Mouse (Mus musculus): ENCODE data around the gene Vmn1r234.
"Not testable (repeated sequence)": the region's sequence is repeated elsewhere in the genome, so short reads cannot be mapped to it uniquely, and the experiment has no call there.

The Vmn1r234 gene

DNA sequence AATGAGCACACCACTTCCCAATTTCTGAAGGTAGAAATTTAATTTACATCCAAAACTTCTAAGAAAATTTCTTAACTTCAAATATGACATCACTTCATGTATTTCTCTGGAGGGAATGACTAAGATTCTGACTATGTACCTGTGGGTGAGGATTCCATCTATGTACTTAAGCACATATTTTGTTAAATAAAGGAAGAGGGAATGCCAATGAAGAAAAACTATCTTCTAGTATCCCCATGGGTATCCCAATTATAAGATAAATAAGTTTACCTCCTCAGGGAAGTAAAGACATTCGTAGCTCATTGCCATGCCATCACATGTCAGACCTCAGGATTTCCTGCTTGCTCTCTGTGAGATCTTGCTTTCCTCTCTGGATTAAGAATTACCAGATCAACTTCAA, at the start of gene Vmn1r234:
TSS of gene Vmn1r234 (plus strand) at position 301 of the 400 bp plus-strand sequence.
- DNase-seq, result no peak

- not testable (repeated sequence) for DNase-seq
Observed at GRCm38 (mm10) chr17:21211081-21211480, 14.8 kb upstream of the Vmn1r234 start.

DNA sequence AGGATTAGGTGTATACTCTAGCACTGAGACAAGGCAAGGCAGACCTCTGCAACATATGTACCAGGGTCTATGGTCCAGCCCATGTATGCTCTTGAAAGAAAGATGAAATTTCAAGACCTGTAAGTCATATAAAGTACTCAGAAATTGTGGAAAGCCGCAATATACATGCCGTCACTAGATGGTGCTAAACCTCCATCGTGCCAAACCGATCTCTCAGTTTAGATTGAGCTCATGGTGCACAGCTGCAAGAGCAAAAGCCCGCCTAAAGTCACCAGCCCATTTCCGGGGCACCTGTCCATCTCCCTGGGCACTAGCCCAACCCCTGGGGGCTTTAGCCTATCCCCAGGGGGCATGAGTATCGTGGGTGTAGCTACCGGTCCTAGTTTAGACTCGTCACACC, 5.8 kb downstream of the Vmn1r234 start:
- peak; percentile 3 to 19 for DNase-seq

DNA sequence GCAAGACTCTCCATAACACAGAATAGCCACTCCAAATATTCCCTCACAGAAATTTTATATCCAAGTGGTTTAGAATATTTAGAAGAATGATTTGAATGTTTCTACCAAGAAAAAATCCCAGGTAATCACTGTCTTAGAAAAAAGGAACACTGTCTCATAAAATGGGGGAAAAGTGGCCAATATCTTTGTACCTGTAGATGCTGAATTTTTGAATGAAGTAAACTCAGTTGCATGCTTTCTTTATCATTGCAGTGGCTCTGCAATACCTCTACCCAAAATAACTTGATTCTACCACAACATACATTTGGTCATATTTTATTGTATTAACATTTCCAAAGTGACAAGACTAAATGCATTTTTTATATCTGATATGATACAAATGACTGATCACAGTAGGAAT, 30.2 kb downstream of the Vmn1r234 start, which contains the start of gene Vmn1r235:
TSS of gene Vmn1r235 (plus strand) at position 301 of the 400 bp plus-strand sequence.
- DNase-seq, result no peak

GRCm38 (mm10) chr17:21272103-21272502, 46.2 kb downstream of the Vmn1r234 start:
- peak; percentile 41 to 72 for DNase-seq

DNA sequence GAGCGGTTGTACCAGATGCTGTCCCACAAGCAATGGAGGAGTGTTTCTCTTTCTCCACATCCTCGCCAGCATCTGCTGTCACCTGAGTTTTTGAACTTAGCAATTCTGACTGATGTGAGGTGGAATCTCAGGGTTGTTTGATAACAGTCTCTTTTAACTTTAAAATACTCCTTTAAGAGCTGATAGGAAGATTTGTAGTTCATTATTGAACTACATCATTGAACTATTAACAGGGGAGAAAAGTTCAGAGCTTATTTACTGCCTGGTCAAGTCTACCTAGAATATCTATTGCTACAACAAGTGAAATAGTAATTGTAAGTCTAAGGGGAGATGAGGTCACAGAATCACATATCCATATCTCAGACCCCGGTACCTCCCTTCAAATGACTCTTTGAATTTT, 56.8 kb downstream of the Vmn1r234 start, which contains the start of gene Vmn1r236:
TSS of gene Vmn1r236 (plus strand) at position 301 of the 400 bp plus-strand sequence.
- no peak for DNase-seq

DNA sequence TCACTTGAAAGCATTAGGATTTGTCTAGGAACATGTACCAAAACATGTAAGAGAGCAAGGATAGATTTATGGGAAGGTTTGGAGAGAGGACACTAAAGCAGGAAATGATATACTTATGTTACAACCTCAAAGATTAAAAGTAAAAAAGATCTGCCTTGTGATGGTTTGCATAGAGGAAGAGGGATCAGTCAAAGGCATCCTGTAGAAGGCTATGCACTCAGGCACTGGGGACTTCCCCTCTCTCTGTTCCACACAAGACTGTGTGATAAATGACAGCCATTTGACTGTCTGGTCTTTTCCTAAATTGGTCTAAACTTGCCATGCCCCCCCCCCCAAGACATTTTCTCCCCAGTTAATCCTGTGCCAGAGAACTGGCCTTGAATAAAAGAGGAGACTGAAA, 58.5 kb downstream of the Vmn1r234 start:
- DNase-seq, result no peak

Measured in cerebellum, adult 18-20 months (tissue).